Mouse (Mus musculus) megakaryocyte, adult 5-6 weeks (primary cell): ENCODE results near the gene Banp. TPM values are rescaled to one million over a fixed set of nuclear protein-coding genes. Genes with fewer than 3 reads are reported as not detected.

Experiments used
- ATAC-seq: 2 replicates; pipeline ENCODE4 v1.8.0; 2016; ENCODE audit warnings: mild to moderate bottlenecking, inconsistent platforms; ENCODE audit not compliant: poor library complexity, severe bottlenecking
- total RNA-seq, 2 experiments: library from RNA; stranded (forward) in 1 of 2; stranded (reverse) in 1 of 2; fragments of 153-499, 151-499 nt in 1 of 2; fragments of 221-1000, 200-1000 nt in 1 of 2; gene quantifications; 2 replicates each; pipeline versions ENCODE4 v1.2.3 to v1.2.4; 2015 to 2017

Banp gene
- total RNA-seq, 2 experiments from 2014 or later = 9.2 to 21.3 TPM

GRCm38 (mm10) chr8:122010638-122011037 is 61.1 kb downstream of the Banp start:
- ATAC-seq = no peak

- ATAC-seq = no peak
Observed at GRCm38 (mm10) chr8:122011066-122011588, 61.6 kb downstream of the Banp start.

GRCm38 (mm10) chr8:122014606-122015005 is 65.1 kb downstream of the Banp start:
- no peak for ATAC-seq

GRCm38 (mm10) chr8:122018046-122018831 is 68.7 kb downstream of the Banp start:
- no peak for ATAC-seq

GRCm38 (mm10) chr8:122019162-122019561 is 69.6 kb downstream of the Banp start:
- no peak for ATAC-seq

GRCm38 (mm10) chr8:122020050-122020771 is 70.7 kb downstream of the Banp start:
- peak; percentile 49; the same call in 1 of the 2 replicates for ATAC-seq

- ATAC-seq = peak; percentile 63
Observed at GRCm38 (mm10) chr8:122021725-122022124, 72.2 kb downstream of the Banp start.

- peak; percentile 72 for ATAC-seq
Observed at GRCm38 (mm10) chr8:122022274-122022673, 72.7 kb downstream of the Banp start.

- ATAC-seq = no peak
Observed at GRCm38 (mm10) chr8:122022705-122023104, 73.2 kb downstream of the Banp start.

GRCm38 (mm10) chr8:122025546-122025945 is 76.0 kb downstream of the Banp start:
- no peak for ATAC-seq

- ATAC-seq = no peak
Observed at GRCm38 (mm10) chr8:122028116-122028515, 78.6 kb downstream of the Banp start.

GRCm38 (mm10) chr8:122030965-122031364 is 81.4 kb downstream of the Banp start:
- ATAC-seq = no peak

- no peak for ATAC-seq
Observed at GRCm38 (mm10) chr8:122032741-122033140, 83.2 kb downstream of the Banp start.

GRCm38 (mm10) chr8:122035543-122035942 is 86.0 kb downstream of the Banp start:
- ATAC-seq = no peak

- no peak for ATAC-seq
Observed at GRCm38 (mm10) chr8:122036325-122036724, 86.8 kb downstream of the Banp start.

GRCm38 (mm10) chr8:122037279-122037678 is 87.7 kb downstream of the Banp start:
- ATAC-seq = no peak

GRCm38 (mm10) chr8:122038076-122038475 is 88.5 kb downstream of the Banp start:
- ATAC-seq = no peak

GRCm38 (mm10) chr8:122039452-122039851 is 89.9 kb downstream of the Banp start:
- no peak for ATAC-seq

GRCm38 (mm10) chr8:122047206-122047870 is 97.8 kb downstream of the Banp start:
- ATAC-seq = no peak

- ATAC-seq = no peak
Observed at GRCm38 (mm10) chr8:122049266-122049665, 99.7 kb downstream of the Banp start.

- ATAC-seq = no peak
Observed at GRCm38 (mm10) chr8:122049923-122050322, 100.4 kb downstream of the Banp start.
